Mouse (Mus musculus) ovary, postnatal 14 days (tissue): ENCODE data around the gene A730061H03Rik.
A peak's percentile ranks its signal among the peaks of the same experiment; 100 is the strongest.

Experiments
- DNase-seq: peaks from one replicate; pipeline ENCODE4 v3.0.0; 2022; ENCODE audit warnings: low spot score

A730061H03Rik gene

DNA sequence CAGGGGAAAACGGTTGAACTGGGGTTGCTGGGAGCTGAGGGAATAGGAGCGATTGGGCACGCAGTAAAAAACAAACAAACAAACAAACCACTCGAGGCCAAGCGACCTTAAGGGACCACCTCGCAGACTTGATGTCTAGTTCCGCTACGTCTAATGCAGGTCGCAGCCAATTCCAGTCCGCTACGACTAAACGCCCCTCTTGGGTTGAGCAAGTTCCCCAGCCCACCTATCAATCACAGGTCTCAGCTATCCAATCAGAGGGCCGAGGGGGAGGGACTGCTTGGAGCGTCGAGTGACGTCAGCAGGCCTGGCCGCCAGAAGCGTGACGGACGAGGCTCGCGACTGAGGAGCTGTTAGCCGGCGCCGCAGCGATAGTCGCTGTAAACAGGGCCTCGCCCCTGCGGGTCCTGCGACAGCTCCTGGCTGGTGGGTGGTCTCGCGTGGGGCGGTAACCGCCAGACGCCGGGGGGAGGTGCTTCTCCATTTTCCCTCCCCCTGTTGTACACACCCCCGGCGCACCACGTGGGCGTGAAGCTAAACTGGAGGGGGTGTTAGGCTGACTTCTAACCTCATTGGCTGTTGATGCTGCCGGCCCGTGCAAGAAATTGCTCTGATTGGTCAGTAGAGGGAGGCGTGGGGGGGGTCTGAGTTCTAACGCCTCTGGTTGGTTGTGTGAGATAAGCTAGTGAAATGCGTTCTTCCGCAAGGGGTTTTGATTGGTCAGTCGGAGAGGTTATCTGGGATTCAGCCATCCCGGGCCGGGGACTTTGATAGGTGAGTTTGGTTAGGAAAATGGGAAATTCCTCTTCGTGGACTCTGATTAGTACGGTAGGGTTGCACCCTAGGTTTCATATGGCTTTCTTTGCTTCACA is at the start of gene A730061H03Rik:
Gene A730061H03Rik (minus strand): TSS at position 205 of the 872 bp plus-strand sequence.
- peak; percentile 95 for DNase-seq

DNA sequence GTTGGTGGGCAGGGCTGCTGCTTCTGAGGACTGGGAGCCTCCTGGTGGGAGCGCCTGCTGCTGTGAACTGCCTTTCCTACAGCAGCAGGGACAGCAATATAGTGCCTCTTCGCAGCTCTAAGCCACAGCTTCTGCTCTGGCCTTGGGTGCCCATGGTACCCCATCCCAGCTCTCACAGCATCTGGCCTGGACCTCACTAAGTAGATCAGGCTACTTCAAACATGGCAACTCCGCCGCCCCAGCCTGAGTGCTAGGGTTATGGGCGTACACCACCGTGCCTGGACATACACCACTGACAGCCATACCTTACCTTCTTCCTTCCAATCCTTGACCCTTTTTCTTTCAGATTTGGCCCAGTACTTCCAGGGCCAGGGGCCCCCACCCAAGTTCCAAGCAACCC is 48.1 kb upstream of the A730061H03Rik start:
- no peak for DNase-seq

DNA sequence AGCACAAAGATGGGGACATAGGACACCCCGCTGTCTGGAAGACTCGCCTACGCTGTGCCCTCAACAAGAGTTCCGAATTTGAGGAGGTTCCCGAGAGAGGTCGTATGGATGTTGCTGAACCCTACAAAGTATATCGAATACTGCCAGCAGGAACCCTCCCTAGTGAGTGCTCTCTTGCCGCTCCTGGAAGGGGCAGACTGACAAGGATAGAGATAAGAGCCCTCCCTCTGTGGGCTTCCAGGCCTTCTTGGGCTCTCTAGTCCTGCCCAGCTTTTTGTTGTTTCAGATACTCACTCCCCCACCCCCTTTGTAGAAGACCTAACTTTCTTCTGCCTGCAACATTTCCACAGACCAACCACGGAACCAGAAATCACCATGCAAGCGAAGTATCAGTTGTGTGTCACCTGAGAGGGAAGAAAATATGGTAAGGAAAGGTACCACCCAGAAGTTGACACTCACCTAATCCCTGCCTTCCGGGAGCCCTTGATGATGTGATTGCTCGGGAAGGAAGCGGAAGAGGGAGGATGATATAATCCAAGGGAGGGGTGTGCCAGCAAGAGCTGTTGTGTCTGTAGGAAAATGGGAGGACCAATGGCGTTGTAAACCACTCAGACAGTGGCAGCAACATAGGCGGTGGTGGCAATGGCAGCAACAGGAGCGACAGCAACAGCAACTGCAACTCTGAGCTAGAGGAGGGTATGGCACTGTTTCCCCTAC is 45.7 kb upstream of the A730061H03Rik start:
- DNase-seq = no peak

DNA sequence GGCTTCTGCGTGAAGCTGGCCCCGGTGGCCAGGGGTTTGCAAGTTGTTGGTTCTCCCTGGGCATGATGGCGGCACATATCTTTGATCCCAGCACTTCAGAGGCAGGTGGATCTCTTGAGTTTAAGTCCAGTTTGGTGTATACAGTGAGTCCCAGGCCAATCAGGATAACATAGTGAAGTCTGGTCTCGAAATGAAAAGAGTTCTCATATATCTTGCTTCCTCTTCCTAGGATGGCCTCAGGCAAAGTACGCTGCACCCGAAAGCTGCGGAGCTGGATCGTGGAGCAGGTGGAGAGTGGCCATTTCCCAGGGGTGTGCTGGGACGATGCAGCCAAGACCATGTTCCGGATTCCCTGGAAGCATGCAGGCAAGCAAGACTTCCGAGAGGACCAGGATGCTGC is 44.6 kb upstream of the A730061H03Rik start:
- DNase-seq = no peak

DNA sequence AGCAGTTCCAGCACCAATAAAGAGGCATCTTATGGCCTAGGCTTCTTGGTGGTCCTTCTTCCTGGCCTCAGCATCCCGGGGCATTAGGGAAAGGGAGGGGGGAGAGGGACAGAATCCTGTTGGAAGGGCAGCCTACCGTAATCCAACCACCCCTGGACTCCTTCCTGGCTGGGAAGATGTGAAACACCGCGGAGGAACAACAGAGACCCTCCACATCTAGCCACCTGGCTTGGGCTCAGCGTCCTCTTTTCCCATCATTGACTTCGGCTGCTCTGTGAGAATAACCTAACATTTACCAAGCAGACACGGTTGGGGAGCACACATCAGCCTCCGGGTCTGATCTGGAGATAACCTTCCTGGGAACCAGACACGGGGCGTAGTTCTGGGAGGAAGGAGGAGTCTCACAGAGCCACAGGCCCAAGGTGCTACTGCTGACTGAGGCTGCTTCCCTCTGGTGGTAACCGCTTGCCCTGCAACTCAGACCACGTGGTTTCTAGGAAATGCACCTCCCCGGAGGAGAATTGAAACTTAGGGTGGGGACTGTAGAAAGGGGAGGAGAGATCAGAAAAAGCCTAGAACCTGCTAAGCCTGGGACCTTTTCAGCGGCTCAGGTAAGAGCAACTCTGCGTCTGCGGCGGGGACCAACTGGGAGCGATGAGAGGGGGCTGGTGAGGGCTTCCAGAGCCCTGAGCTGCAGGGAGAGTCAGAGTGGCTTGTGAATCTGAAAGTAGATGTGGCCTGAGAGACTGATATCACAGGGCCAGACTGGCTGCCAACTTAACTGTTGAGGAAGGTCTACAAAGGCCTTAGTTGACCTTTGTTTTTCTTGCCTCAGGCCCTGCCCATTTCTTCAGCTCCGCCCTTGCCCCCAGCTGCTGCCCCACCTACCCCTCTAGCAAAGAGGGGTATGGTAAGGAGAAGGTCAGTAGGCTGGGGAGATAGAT is 43.7 kb upstream of the A730061H03Rik start:
- peak; percentile 84 for DNase-seq

DNA sequence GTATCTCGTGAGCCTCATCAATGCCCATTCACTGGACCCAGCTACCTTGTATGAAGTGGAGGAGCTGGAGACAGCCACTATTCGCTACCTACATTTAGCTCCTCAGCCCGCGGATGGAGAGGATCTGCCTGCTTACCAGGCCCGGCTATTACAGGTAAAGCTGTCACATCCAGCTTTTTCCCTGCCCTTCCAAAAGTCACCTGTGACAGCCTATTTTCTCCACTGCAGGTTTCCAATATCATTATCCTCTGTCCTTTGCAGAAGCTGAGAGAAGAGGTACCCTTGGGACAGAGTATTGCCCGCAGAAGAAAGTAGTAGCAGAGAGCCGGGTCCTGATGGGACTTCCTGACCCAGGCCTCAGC is 43.0 kb upstream of the A730061H03Rik start, which contains the start of gene Irf9:
Gene Irf9 (plus strand): TSS at position 301 of the 362 bp plus-strand sequence.
- no peak for DNase-seq

DNA sequence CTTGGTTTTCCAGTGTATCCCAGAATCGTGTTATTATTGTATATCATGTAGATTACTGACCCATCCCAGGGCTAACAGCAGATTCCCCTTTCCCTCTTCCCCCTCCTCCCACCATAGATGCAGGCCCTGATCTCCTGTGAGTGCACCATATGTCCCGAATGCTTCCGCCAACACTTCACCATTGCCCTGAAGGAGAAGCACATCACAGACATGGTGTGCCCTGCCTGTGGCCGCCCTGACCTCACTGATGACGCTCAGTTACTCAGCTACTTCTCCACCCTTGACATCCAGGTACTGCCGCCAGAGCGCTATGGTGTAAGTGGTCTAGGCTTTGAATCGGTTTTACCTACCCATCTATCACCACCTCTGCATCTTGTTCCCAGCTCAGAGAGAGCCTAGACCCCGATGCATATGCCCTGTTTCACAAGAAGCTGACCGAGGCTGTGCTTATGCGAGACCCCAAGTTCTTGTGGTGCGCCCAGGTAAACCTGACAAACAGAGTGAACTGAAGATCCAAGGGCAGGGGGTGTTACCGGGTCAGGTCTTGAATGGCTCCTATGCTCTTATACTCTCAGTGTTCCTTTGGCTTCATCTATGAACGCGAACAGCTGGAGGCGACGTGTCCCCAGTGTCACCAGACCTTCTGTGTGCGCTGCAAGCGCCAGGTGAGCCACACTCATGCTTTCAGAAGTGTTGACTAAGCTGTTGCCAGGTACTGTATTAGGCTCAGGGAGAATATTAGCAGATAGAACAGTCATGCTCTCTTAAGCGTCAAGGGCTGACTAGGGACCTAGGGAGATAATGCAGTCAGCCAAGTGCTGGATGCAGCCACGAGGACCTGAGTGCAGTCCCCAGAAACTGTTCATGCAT is 38.5 kb upstream of the A730061H03Rik start:
- DNase-seq = no peak

DNA sequence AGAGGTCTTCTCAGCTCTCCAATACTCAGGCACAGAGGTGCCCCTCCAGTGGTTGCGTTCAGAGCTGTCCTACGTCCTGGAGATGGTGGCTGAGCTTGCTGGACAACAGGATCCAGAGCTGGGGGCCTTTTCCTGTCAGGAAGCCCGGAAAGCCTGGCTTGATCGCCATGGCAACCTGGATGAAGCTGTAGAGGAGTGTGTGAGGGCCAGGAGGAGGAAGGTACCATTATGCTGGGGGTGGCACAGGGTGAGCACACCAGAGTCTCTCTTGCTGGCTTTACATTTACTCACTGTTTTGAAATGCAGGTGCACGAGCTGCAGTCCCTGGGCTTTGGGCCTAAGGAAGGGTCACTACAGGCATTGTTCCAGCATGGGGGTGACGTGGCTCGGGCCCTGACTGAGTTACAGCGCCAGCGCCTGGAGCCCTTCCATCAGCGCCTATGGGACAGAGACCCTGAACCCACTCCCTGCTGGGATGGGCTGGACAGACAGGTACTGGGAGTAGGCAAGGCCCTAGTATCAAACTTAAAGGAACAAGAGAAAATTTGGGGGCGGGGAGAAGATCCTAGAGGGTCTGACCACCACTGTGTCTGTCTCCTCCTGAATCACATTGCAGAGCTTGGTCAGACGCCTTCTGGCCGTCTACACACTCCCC is 36.0 kb upstream of the A730061H03Rik start:
- no peak for DNase-seq

DNA sequence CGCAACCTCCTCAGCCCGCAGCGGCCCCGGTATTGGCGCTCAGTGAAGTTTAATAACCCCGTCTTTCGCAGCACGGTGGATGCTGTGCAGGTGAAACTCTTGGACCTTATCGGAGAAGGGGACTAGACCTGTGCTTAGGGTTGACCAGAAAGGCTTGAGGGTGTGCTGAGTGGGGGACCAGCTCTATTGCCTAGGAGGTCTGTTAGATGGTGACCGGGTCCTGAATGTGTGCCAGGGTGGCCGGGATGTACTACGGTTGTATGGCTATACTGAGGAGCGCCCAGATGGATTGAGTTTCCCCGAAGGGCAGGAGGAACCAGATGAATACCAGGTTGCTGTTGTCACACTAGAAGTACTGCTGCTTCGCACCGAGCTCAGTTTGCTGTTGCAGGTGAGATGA is 32.0 kb upstream of the A730061H03Rik start:
- no peak for DNase-seq

DNA sequence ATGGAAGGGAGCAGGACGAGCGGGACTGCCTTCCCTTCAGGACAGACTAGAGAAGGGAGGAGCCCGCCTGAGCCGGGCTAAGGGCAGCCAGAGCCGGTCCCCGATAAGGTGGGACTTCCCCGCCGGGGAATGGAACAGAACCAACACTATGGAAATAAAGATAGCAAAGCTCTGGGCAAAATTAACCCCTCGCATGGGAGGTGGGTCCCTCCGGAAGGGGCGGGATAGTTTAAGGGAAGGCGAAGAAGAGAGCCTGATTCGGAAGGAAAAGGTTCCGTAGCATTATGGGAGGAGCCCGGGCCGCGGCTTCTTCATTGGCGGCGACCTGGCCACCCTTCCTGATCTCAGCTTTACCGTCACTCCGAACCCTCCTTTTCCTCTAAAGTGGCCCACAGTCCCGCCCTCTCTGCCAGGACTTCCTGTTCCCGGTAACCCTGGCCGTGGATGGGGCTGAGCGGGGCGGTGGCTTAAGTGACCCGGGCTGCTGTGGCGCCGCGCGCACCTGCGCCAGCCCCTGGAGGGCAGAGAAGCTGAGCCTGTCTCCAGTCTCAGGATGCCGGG is 31.2 kb upstream of the A730061H03Rik start, which contains the start of gene Rnf31:
Gene Rnf31 (plus strand): TSS at position 378 of the 561 bp plus-strand sequence.
- DNase-seq = peak; percentile 85

DNA sequence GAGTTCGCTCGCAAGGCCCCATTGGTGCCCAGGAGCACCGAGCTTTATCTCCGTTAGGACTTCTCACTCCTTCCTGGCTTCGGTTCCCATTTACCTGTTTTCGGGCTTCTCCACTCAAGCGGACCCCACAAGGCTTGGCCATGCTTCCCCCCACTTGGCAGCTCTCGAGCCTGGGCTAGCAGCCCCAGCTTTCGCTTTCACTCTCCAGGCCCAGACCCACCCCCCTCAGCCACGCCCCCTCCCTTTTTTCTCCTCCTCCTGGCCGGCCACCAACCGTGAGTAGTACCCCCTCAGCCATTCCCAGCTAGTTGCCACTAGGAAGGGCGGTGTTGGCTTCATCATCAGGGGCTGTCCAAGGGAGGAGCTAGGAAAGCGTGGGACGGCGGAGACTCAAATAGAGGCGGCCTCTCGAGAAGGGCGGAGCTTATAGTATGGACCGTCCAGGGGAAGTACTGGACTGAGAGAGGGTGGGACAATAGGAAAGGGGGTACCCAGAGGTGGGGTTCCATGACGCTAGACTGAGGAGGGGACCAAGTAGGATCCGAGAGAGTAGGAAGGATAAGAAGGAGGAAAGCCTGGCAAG is 30.6 kb upstream of the A730061H03Rik start, which contains the start of gene Psme2:
Gene Psme2 (minus strand): TSS at position 366 of the 583 bp plus-strand sequence.
- peak; percentile 82 for DNase-seq

DNA sequence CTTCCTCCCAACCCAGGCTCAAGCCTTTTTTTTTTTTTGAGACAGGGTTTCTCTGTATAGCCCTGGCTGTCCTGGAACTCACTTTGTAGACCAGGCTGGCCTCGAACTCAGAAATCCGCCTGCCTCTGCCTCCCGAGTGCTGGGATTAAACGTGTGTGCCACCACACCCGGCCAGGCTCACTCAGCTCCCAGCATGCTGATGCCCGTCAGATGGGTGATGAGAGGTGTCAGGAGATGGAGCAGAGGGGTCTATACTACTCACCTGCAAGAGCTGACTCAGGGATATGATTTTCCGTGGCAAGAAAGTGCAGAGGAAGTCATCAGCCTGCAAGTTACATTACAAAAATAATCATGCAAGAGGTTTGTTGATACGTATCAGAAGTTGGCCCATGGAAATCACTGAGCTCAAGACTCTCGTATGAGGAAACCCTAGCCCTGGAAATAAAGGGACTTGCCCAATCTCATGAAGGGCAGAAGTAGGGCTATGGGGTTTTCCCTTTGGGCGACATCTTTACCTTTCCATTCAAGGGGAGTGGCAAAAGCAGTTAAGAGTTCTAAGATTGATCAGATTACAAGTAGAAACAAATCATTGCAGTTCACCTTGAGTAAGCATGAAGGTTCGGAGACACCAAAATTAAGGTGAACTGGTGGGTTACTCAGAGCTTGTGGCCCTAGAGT is 29.7 kb upstream of the A730061H03Rik start:
- no peak for DNase-seq

DNA sequence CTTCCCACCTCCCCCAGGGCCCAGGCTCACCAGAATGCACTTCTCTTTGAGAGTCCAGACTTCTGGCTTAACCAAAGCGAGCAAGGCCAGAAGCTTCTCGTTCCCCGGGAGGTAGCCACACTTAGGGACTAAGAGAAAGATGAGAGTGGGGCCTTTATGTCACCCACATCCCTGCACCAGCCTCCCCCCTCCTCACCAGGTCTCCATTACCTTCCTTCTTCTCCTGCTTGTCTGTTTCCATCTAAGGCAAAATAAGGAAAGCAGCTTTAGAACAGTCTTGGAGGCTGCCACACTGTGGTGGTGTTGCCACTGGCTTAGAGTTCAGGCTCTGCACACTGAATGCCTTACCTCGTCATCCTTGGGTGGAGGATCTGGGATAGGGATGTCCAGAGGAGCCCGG is 29.1 kb upstream of the A730061H03Rik start:
- no peak for DNase-seq

DNA sequence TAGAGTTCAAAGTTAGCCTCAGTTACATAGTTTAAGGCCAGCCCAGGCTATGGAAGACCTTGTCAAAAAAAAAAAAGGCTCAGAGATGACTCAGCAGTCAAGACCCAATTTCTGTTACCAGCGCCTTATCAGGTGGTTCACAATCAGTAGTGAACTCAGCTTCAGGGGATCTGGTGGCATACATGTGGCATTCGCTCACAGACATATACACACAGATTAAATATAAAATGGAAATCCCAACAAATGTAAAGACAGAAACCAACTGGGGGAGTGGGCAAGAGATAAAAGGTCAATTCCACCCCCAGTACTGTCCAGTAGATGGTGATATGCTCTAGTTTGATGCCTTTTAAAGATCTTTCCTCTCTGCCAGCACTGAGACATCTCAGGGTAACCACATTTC is 25.9 kb upstream of the A730061H03Rik start:
- DNase-seq = no peak

DNA sequence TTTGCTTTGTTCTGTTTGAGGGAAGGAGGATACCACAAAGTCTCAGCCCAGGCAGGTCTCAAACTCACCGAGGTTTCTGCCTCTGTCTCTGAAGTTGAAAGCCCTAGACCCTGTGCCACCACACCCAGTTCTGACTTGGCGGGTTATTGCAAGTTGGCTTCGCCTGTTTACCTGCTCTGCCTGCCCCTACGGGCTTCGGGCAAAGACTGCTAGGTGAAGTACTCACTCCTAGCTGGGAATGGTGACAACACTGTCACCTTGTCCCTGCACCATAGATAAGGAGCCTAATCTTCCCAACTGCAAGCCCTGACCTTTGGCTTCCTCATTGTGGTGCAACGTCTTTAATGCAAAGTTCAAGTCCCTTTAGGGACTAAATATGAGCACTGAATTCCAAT is 25.4 kb upstream of the A730061H03Rik start:
- no peak for DNase-seq

DNA sequence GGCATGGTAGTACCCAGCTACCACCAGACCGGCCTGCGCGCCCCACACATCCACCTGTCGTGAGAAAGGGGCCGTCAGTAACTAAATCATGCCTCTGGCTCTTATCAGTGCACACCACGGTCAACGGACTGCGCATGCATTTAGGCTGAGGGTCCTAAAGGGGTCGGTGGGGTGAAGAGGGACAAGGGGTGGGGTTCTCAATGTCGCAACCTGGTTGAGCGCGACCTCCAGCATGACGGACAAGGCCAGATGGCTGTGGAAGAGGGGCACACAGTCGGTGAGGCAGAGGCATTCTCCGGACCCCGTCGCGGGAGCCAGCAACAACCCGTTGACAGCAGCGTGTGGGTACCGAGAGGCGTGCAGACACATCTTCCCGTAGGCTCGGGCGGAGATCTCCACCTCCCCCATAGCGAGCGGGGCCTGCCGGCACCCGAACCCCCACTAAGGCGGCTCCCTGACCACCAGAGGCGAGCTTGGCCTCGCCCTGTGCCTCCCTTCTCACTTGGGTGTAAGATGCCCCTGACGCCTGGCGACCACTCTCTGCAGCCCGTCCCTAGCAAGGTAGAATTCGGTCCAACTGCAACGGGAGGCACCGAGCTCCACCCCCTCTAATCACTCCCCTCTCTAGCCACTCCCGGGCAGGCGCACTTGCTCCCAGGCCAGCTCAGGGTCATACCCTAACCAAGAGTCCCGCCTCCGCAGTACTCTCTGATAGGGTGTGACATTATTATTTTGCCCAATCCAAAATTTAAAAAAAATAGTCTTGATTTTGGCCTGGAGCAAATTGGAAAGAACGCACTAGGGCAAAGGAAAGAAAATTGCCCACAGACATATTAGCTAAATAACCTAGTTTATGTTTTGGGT is 24.7 kb upstream of the A730061H03Rik start, which contains the start of gene Emc9:
Gene Emc9 (minus strand): TSS at position 601 of the 864 bp plus-strand sequence.
- peak; percentile 52 for DNase-seq

DNA sequence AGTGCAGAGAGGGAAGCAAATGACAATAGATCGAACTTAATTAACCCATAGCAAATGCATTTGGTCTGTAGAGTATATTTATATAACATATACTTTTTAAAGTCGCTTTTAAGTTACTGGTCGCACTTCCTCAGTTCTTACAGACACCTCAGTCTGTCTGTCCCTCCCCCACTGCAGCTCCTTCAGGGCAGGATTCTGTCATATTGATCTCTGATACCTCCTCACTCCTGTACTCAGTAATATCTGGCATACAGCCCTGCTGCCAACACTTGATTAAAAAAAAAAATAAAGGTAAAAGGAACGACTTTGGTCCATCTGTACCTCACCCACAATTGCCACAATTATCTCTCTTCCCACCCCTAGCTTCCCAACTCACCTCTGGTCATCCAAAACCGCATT is 24.1 kb upstream of the A730061H03Rik start:
- no peak for DNase-seq
